Mouse (Mus musculus) brain, embryonic 14.5 days (tissue): Measurements from ENCODE around the gene Draxin.

Source experiments
- CTCF ChIP-seq: fragments of 200-500 bp; IDR thresholded peaks from 2 replicates; pipeline ENCODE4 v1.5.1; 2012; ENCODE audit warnings: inconsistent platforms, mild to moderate bottlenecking, moderate library complexity, borderline replicate concordance; ENCODE audit not compliant: insufficient read depth, insufficient read length; ENCODE audit errors: extremely low read depth
- POLR2A ChIP-seq: fragments of 200-500 bp; IDR thresholded peaks from 2 replicates; pipeline ENCODE4 v1.6.1; 2012; ENCODE audit warnings: mild to moderate bottlenecking, inconsistent platforms, borderline replicate concordance; ENCODE audit not compliant: poor library complexity, insufficient read depth, insufficient read length, severe bottlenecking; ENCODE audit errors: extremely low read depth

- TF ChIP-seq CTCF: no peak
- TF ChIP-seq POLR2A: no peak
Measured at GRCm38 (mm10) chr4:148098666-148099065, 31.8 kb downstream of the Draxin start.
